Mouse (Mus musculus) A20 (cell line): Measurements from ENCODE around the gene Il31ra.

Source experiments
- DNase-seq: peaks from one replicate; pipeline ENCODE4 v3.0.0-alpha.2; 2011; ENCODE audit warnings: low read depth, low spot score

Il31ra gene

DNA sequence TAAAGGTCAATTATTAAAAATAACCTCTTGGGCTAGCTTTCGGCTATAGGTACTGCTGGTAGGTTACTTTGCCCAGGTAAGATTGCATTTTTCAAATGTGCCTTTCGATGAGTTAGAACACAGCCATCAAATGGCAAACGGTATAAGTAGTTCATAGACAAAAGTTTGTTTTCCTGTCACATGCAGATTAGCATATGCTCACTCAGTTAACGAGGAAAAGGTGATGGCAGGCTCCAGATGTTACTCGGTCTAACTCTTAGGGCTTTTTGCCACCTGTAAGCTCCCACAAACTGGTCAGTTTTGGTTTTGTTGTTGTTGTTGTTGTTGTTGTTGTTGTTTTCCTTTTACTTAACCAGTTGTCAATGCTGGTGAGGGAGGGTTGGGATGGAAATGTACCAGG, 85.7 kb downstream of the Il31ra start:
- DNase-seq: no peak

DNA sequence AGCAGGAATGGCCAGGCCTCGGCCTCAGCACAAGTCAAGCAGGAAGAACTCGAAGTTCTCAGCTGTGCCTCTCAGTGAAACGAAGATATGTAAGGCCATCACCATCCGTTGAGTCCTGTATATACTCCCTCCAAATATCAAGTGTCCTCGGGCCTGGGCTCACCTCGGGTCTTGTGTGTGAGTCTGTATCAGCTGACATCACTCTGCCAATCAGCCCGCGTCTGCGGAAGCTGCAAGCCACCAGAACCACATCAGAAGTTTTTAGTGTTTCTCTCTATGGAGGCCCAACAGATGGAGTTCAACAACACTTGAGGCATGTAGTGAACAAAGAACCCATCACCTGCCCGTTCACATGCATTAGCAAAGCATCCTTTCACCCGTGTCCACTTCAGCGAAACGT, 86.5 kb downstream of the Il31ra start:
- DNase-seq: no peak

DNA sequence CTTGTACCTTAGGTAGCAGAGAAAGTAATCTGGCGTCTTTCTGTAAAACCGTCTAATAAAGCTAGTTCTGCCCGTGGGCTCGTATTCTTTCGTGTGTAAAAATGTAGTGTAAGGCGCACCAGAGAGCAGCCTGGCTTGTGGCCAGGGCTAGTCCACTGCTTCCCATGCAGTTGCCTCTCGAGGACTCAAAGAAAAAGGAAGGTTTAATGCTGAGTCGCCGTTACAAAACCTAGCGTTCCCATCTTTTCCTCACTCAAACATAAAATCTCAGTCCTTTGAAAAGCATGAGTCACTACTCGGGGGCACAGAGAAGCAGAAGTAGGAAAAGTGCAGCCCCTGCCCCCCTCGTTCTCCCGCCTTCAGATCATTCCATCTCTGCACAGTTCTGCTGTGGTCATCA, 87.4 kb downstream of the Il31ra start:
- no peak for DNase-seq

DNA sequence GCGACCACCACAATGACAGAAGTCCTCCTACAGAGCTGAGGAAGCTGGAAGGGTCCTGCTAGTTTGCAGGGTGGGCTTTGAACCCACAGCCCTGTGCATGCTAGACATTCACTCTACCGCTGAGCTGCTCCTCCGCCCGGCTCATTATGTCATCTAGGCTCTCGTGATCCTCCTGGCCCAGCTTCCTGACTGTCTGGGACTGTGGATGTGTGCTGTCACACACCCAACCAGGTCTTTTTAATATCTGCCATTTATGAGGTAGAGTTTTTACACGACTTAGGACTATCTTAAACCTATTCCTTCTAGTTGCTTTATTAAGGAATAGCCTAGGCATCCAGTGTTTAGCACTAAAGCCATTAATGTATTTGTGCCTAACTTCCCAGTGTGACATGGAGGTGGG, 88.7 kb downstream of the Il31ra start:
- DNase-seq: no peak

DNA sequence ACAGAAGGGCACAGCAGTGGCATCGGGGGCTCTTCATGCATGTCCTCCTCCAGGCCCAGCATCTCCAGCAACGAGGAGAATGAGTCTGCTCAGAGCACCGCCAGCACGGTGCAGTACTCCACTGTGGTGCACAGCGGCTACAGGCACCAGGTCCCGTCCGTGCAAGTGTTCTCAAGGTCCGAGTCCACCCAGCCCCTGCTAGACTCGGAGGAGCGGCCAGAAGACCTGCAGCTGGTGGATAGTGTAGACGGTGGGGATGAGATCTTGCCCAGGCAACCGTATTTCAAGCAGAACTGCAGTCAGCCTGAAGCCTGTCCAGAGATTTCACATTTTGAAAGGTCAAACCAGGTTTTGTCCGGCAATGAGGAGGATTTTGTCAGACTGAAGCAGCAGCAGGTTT, 90.3 kb downstream of the Il31ra start:
- no peak for DNase-seq

DNA sequence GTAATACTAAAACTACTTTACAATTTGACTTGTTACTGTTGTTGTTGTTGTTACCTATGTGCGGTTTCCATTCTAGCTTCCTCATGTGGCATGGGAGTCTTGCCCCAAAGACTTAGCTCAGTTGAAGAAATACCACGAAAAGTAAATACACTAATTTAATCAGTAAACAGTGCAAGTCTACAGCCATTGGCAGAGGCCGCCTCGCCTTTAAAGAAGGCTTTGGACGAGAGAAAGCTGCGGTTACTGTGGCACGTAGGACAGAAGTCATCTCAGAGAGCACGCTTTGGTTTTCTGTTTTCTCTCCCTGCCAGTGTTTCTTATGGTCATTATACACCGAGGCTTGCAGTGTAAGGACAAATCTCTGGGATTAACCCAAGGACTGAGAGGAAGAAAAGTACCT, 93.7 kb downstream of the Il31ra start:
- no peak for DNase-seq

DNA sequence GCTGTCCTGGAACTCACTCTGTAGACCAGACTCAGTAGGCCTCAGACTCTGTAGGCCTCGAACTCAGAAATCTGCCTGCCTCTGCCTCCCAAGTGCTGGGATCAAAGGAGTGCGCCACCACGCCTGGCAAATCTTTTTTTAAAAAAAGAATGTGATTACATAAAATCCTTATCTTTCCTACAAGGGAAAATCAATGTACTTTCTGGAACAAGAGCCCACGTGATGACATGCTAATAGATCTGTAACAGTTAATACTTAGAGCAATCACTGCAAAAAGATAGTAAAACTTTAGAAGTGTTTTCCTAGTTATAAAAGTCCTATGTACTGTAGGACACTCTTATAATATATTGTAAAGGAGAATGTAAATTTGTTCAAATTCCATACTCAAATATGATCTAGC, 94.1 kb downstream of the Il31ra start:
- DNase-seq: no peak

DNA sequence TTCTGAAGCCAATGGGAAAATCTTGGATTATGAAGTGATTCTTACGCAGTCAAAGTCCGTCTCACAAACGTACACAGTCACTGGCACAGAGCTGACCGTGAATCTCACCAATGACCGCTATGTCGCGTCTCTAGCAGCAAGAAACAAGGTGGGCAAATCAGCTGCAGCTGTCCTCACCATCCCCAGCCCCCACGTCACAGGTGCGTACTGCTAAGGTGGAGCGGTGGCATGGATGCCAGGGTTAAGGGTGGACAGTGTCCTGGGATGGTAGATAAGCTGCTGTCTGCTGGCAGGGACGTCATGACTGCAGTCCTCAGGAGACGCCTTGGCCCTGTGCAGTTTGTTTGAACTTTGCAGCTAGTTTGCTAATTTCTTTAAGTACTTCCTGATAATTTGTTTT, 99.6 kb downstream of the Il31ra start:
- no peak for DNase-seq

DNA sequence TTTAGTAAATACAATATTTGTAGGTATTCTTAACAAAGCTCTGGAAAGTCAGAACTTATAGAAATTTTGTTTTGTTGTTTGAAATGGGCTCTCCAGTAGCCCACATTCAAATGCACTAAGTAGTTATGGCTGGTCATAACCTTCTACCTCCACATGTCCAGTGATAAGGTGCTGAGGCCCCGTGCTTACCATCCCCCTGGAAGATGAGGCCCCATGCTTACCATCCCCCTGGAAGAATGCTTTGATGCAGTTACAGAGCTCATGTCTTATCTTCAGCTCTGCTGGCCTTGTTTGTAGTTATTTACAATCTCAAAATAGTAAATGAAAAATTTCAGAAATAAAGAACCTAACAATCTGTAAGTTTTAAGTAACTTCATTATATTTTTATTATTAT, 101.9 kb downstream of the Il31ra start:
- no peak for DNase-seq

DNA sequence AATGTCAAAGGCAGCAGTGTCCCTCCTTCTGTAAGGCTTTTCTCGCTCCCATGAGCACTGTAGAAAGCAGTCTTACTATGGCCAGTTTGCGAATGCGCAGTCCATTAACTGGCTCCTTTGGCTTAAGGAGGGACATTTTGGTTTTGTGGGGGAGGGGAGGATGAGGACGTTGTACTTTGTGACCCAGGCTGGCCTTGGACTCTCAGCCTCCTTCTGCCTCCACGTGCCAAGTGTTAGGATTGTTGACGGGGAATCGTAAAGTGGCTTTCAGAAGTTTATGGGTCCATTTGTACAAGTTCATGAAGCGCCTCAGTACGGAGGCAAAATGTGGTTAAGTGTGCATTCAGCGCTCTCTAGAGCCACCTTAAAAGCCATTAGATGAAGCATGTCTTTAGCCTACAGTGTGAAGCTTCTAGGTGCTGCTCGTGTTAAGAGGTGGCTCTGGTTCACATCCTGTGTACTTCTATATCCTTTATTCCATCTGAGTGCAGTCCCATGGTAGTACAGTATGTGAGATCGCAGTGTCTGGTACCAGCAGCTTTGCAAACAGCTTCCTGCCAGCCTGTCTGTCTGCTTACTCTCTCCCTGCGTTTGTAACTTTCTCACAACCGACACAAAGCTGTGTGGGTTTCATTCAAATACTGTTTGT, 102.4 kb downstream of the Il31ra start:
- no peak for DNase-seq

DNA sequence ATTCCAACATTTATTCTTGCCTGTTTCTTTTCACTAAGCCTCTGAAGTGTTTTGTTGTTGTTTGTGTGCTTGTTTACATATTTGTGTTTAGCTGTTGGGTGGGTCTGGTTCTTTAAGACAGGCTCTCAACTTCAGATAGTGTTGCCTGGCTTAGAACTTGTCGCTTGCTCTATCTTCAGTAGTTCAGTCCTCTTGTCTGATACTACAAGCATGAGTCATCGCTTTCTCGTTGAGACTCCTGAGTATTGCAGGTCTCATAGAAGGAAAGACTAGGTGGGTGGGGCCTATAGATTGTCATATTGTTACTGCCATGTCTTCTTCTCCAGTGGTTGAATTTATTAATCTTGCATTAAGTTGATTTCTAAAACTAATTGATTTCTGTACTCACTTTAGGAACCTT, 104.1 kb downstream of the Il31ra start:
- DNase-seq: no peak

DNA sequence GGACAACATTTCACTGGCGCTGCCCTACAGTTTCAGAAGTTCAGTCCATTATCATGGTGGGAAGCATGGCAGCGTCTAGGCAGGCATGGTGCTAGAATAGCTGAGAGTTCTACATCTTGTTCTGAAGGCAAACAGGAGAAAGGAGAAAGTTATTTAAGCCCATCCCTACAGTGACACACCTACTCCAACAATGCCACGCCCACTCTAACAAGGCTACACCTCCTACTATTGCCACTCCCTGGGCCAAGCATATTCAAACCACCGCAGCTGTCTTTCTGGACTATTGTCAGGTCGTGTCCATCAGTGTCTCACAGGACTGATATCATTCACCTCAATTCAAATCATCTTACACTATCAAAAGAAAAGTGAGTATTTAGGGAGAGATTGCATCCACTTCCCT, 107.5 kb downstream of the Il31ra start:
- no peak for DNase-seq

DNA sequence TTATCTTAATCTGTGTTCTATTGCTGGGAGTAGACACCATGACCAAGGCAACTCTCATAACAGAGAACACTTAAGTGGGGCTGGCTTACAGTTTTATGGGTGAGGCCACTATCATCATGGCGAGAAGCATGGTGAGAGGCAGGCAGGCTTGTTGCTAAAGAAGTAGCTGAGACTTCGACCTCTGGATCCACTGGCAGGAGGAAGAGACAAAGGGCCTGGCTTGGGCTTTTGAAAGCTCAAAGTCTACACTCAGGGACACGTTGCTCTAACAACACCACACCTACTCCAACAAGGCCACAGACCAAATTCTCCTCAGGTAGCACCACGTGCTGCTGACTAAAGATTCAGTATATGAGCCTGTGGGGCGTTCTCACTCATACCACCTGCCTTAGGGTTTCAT, 107.9 kb downstream of the Il31ra start:
- no peak for DNase-seq

DNA sequence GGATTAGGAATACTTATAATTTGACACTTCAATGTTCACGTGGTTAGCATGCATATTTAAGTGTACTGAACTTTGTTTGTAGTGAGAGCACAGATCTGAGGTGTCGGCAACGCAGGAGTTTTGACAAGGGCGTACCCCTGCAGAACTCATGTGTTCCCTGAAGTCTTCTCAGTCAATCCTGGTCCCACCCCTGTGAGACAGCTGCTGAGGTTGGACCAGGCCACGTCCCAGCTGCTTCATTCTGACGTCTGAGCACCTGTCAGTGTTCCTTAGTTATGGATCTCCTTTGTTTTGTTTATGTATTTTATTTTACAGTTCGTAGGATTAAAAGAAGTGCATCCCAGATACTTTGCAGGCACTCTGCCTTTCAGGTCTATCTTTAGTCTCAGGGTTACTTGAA, 111.1 kb downstream of the Il31ra start:
- no peak for DNase-seq

DNA sequence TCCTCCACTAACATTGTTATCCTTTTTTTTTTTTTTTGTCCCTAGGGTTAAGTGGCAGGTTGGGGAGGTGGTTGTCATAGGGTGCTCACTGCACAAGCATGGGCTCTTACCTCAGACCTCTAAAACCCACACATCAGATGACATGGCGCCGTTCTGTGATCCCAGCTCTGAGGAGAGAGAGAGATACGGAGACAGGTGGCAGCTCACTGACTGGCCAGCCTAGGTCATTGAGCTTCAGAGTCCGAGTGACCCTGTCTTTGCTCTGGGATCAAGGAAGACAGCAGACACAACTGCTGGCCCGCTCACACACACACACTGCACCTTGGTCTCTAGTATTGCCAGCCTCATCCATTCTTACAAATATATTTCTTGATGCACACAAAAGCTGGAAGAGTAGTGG, 111.6 kb downstream of the Il31ra start:
- no peak for DNase-seq

DNA sequence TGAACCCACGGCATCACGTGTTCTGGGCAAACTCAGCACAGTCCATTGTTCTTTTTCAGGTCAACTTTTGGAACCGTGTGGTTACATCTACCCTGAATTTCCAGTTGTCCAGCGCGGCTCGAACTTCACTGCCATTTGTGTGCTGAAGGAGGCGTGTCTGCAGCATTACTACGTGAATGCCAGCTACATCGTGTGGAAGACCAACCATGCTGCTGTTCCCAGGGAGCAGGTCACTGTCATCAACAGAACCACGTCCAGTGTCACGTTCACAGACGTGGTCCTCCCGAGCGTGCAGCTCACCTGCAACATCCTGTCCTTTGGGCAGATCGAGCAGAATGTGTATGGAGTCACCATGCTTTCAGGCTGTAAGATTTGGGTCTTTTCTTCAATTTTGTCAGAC, 114.2 kb downstream of the Il31ra start:
- no peak for DNase-seq

DNA sequence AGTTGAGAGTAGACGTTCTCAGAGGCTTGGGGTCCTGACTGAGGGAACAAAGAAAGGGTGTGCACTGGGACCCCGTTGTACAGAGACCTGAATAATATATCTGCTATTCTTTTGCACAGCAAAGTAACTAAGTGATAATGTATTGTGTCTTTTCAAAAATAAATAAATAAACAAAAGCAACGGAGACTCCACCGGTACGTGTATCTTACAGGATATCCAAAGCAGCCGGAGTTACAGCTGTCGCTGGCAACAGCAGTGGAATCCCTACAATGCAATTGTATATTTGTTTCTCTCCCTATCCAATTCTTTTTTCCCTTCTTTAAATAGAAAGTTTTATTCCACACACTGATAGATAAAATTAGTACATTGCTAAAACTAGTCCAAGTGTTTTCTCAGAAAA, 115.1 kb downstream of the Il31ra start:
- no peak for DNase-seq

DNA sequence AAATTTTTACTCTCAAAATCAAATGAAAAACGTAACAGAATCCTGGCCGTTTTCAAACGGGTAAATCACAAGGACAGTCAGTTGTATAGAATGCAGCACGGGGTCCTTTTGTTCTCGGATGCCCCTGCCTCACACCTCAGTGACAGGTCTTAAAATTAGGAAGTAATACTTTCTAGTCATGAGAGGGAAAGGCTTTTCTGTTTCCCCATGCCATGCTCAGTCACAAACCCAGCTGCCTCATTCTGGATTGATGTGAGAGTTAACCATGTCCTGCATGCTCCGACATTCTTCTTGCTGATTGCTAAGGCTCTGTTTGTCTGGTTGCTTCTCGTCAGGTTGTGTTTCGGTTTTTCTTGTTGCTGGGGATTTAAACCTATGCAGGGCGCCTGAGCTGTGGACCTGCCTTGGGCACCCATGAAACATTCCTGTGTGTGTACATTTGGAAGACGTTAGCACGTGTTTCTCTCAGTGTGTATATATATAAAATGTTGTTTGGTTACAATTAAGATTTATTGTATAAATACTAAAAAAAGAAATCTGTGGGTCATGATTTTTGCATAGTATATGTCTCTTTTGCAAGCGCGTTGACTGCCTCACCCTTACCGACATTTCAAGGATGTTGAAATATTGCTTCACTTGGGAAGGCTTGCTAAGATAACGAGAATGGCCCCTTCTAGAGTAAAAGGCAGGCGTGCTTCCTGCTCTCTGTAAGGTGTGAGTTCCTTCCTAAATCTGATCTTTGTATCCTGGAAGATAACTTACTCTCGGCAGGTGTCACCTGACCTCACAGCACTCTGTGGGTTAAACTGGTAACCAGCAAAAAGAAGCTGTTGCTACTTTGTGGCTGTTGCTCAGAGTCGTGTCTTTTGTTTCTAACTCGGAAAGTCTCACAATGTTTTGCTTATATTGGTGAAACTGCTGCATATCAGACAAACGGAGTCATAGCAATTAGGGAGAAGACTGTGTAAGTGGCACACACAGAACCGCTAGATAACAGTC, 120.1 kb downstream of the Il31ra start:
- no peak for DNase-seq

DNA sequence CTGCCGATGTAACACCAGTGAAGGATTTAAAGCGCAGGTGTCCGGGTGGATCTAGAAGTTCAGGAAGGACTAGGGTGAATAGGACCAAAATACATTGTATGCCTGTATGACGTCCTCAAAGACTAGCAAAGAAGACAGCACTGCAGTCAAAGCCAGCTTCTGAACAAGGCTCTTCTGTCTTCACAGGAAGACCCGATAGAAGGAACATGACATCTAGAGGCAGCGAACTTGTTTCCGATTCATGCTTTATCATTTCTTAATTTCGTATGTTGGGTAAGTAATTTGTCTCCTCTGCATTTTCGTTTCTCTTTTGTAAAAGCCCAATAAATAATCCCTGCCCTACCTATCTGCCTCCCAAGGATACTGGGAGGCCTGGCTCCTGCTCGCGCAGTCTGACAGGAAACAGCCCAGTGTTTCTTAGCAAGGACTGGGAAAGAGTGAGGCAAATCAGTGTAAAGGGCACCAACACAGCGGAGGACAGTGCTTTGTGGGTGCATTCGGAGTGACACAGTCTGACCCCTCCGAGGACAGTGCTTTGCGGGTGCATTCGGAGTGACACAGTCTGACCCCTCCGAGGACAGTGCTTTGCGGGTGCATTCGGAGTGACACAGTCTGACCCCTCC, 121.6 kb downstream of the Il31ra start:
- no peak for DNase-seq

DNA sequence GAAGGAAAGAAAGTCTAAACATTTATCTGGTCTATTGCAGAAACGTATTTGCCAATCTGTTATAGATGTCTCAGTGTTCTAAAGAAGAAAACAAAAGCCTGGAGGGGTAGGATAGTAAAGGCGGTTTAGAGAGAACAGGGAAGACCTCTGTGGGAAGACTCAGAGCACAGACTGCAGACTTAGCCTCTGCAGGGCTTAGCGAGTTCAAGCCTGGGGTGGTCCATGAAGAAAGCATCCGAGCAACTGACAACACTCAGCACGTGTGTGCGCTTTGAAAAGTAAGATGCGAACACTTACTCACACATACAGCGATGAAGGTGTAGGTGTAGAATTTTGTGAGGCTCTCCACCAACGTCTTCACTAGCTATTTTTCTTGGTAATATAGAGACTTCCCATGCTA, 123.0 kb downstream of the Il31ra start:
- no peak for DNase-seq
